Mouse (Mus musculus) small intestine, adult 2 months (tissue): Measurements from ENCODE around the gene Def8.

Experiments used
- CTCF ChIP-seq: fragments of 200-500 bp; IDR thresholded peaks from 2 replicates; pipeline ENCODE4 v1.5.1; 2012; ENCODE audit warnings: low read depth, mild to moderate bottlenecking, control low read depth, inconsistent platforms, low read length, moderate library complexity, mixed read lengths; ENCODE audit not compliant: insufficient replicate concordance, insufficient read length; ENCODE audit errors: extremely low read depth
- POLR2A ChIP-seq: fragments of 200-500 bp; IDR thresholded peaks from 2 replicates; pipeline ENCODE4 v1.6.1; 2012; ENCODE audit warnings: low read depth, mild to moderate bottlenecking, control low read depth, inconsistent platforms, low read length, moderate library complexity

GRCm38 (mm10) chr8:123476911-123477736 is 53.8 kb downstream of the Def8 start:
- TF ChIP-seq CTCF: no peak
- TF ChIP-seq POLR2A: no peak
